Mouse (Mus musculus): ENCODE measurements around the gene Cux2.

DNA sequence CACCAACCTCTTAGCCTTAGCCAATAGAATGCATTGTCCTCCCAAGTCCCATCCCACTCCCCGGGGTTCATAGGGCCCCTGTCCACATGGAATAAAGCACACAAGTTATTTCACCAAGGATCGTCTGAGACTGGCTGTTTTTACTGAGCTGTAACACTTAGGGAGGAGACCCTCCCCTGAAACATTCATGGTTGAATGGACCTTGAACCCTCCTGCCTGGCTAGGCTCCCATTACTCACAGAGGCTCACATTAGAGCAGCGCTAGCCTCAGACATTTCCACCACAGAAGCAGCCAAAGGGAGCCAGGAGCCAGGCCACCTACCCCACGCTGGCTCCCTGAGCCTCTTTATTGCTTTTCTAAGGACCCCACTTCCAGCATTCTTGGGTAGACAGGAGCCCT, 27.3 kb upstream of the Cux2 start:
- TF ChIP-seq MAX (IDR thresholded peaks at IDR 0.05; ENCODE audit: low read depth) (no peak), POLR2A (IDR thresholded peaks at IDR 0.05; ENCODE audit: insufficient read length, low read depth) (no peak), E2F4 (IDR thresholded peaks at IDR 0.05; ENCODE audit: insufficient read depth) (no peak), MYOD1 (IDR thresholded peaks at IDR 0.05; ENCODE audit: control insufficient read depth in 1 of 3, insufficient read length in 2 of 3, low read depth in 2 of 3) (no peak), POLR2AphosphoS2 (IDR thresholded peaks at IDR 0.05; ENCODE audit: insufficient read length, low read depth) (no peak), REST (IDR thresholded peaks at IDR 0.05; ENCODE audit: insufficient read depth, insufficient read length) (no peak), USF1 (IDR thresholded peaks at IDR 0.05; ENCODE audit: low read depth) (no peak), TCF3 (IDR thresholded peaks at IDR 0.05; ENCODE audit: insufficient read length, low read depth) (no peak), TCF12 (IDR thresholded peaks at IDR 0.05; ENCODE audit: insufficient read depth, poor library complexity, severe bottlenecking) (no peak), CEBPB (IDR thresholded peaks at IDR 0.05; ENCODE audit: insufficient read depth, poor library complexity, severe bottlenecking) (no peak), MYOG (IDR thresholded peaks at IDR 0.05; ENCODE audit: control insufficient read depth in 1 of 3, insufficient read depth in 1 of 3, insufficient read length in 2 of 3, low read depth in 2 of 3) (no peak)

Measured in myocyte (in vitro differentiated cells).